Mouse (Mus musculus) testis, adult 2 months (tissue): Measurements from ENCODE around the gene Eml1. TPM values are rescaled to one million over a fixed set of nuclear protein-coding genes. Genes with fewer than 3 reads are reported as not detected.
"Not testable (repeated sequence)": the region's sequence is repeated elsewhere in the genome, so short reads cannot be mapped to it uniquely, and the experiment has no call there.

ENCODE experiments used
- H3K27ac ChIP-seq: fragments of 200-500 bp; 2 replicates; pipeline ENCODE4 v1.5.1; 2012; ENCODE audit warnings: low read depth, low read length; ENCODE audit not compliant: control insufficient read depth, insufficient read depth
- H3K27me3 ChIP-seq: fragments of 200-500 bp; 2 replicates; pipeline ENCODE4 v1.6.1; 2012; ENCODE audit warnings: mild to moderate bottlenecking, low read length, moderate library complexity; ENCODE audit not compliant: control insufficient read depth, insufficient read depth
- H3K36me3 ChIP-seq: fragments of 200-500 bp; 2 replicates; pipeline ENCODE4 v1.6.1; 2012; ENCODE audit warnings: mild to moderate bottlenecking, low read length; ENCODE audit not compliant: control insufficient read depth, insufficient read depth
- H3K4me1 ChIP-seq: fragments of 200-500 bp; 2 replicates; pipeline ENCODE4 v1.6.1; 2012; ENCODE audit warnings: low read length; ENCODE audit not compliant: control insufficient read depth, insufficient read depth
- H3K4me3 ChIP-seq: fragments of 200-500 bp; 2 replicates; pipeline ENCODE4 v1.5.1; 2012; ENCODE audit warnings: low read depth, mild to moderate bottlenecking, low read length, moderate library complexity, mixed read lengths; ENCODE audit not compliant: control insufficient read depth
- CTCF ChIP-seq: fragments of 200-500 bp; IDR thresholded peaks from 2 replicates; pipeline ENCODE4 v1.5.1; 2012; ENCODE audit warnings: low read depth, mild to moderate bottlenecking, inconsistent platforms, low read length, moderate library complexity; ENCODE audit not compliant: control insufficient read depth, insufficient read depth, insufficient replicate concordance
- POLR2A ChIP-seq: fragments of 200-500 bp; IDR thresholded peaks from 2 replicates; pipeline ENCODE4 v1.6.1; 2012; ENCODE audit warnings: low read depth, mild to moderate bottlenecking, inconsistent platforms, low read length, moderate library complexity; ENCODE audit not compliant: control insufficient read depth
- polyA plus RNA-seq: library from polyadenylated mRNA; depleted of rRNA; stranded (reverse); fragments of >200 nt; gene quantifications from 2 replicates; pipeline ENCODE4 v1.2.3, GENCODE M21; 2012

Eml1 gene
- polyA plus RNA-seq, 1 experiment = 4.0 TPM

DNA sequence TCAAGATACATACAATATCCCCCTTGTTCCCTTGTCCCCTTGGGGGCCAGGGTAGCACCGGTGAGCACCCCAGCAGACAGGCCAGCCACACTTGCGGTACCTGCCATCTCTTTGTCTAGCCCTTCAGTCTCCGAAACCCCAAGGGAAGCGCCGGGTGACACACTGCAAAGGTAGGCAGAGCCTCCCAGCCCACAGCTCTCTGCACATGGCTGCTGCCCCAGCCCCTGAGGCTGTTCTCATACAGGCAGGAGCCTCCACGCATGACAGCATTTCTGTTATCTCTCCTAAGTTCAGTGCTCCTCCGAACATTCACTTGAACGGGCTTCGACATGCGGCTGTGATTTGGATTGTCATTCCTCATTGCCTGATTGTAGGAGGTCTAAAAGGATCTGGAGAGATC, 132.3 kb downstream of the Eml1 start:
- Histone ChIP-seq H3K4me3 (no peak overlapping the region), H3K27ac (no peak overlapping the region), H3K4me1 (no peaks in the 10 kb centered on the region), H3K36me3 (no peaks in the 10 kb centered on the region), H3K27me3 (no peaks in the 10 kb centered on the region)
- no peak for TF ChIP-seq POLR2A
- TF ChIP-seq CTCF = no peak

DNA sequence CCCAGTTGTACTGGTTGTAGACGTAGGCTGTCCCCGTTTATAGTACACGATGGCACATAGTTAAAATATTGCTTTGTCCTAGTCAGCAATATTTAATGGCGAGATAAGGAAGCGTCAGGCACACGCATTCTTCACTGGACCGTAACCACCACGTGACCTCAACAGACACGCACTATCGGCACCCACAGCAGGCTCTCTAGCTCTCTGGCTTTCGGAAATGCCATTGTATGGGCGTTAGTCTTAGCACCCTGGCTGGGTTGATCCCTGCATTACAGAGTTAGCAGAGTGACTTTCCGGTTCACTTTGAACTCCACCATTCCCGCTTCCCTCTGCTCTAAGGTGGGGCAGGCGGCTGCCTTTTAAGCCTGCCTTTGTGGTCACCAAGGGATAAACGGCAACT, 132.8 kb downstream of the Eml1 start:
- no peak overlapping the region for H3K4me3 ChIP-seq
- H3K4me1 ChIP-seq = no peaks in the 10 kb centered on the region
- no peaks in the 10 kb centered on the region for H3K27me3 ChIP-seq
- TF ChIP-seq POLR2A = no peak
- no peak for TF ChIP-seq CTCF
- H3K36me3 ChIP-seq = no peaks in the 10 kb centered on the region
- no peak overlapping the region for H3K27ac ChIP-seq

DNA sequence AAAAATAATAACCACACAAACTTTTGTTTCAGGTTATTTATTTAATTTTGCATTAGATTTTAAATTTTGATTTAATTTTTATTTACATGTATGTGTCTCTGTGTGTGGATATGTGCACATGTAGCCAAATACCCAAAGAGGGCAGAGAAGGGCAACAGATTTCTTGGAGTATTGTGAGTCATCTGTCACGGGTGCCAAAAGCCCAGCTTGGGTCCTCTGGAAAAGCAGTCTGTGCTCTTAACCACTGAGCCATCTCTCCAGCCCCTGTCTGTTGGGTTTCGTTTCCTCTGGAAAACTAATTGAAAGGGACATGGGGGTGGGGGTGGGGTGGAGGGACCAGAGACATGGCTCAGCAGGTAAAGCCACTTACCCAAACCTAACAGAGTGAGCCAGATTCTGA, 135.1 kb downstream of the Eml1 start:
- Histone ChIP-seq H3K4me3 (no peak overlapping the region), H3K27me3 (no peaks in the 10 kb centered on the region), H3K36me3 (no peaks in the 10 kb centered on the region), H3K27ac (no peak overlapping the region), H3K4me1 (no peaks in the 10 kb centered on the region)
- no peak for TF ChIP-seq CTCF
- TF ChIP-seq POLR2A = no peak

DNA sequence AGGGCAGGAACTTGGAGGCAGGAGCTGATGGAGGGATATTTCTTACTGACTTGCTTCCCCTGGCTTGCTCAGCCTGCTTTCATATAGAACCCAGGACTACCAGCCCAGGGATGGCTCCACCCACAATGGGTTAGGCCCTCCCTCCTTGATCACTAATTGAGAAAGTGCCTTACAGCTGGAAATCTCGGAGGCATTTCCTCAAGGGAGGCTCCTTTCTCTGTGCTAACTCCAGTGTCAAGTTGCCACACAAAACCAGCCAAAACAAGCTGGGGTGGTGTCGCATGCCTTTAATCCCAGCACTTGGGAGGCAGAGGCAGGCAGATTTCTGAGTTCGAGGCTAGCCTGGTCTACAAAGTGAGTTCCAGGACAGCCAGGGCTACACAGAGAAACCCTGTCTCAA, 136.3 kb downstream of the Eml1 start:
- H3K27me3 ChIP-seq, H3K4me1 ChIP-seq, H3K36me3 ChIP-seq, H3K4me3 ChIP-seq, H3K27ac ChIP-seq: not testable (repeated sequence)

DNA sequence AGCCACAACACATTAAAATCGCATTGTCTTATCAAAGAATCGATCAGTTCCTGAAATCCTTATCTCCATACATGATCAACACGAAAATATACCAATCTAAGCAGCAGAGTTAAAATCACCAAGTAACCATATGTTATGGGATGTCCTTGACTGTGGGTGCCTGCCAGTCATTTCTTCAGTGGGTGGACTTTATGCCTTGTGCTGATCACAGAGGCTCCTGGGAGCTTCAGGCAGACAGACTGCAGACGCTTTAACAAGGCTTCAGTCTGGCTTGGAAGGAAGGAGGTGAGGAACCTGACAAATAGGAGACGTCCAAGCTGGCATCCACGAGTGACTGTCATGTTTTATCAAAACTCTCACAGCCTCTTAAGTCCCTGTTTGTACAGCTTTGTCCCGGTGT, 139.8 kb downstream of the Eml1 start:
- H3K27ac ChIP-seq = no peak overlapping the region
- TF ChIP-seq CTCF (no peak), POLR2A (no peak)
- peaks cover under 1% of the 10 kb centered on the region; the same call in 1 of the 2 replicates for H3K4me1 ChIP-seq
- no peaks in the 10 kb centered on the region for H3K36me3 ChIP-seq
- H3K27me3 ChIP-seq = no peaks in the 10 kb centered on the region
- no peak overlapping the region for H3K4me3 ChIP-seq

DNA sequence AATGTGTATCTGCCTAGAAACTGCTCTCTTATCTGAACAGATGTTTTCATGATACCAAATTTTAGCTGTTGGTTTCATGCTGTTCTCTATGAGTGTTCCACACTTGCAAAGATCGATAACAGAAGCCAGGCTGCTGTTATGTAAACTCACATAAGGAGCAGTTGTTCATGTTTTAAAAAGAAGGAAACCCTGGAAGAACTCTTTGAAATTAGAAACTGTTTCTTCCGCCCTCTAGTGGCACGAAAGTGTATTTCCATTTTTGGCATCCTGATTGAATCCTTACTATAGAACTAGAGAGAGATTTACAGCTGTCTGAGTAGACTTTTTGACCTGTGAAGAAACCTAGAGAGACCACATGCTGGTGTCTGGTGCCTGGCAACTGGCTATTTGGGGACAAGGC, 140.3 kb downstream of the Eml1 start:
- no peak overlapping the region for H3K4me3 ChIP-seq
- no peaks in the 10 kb centered on the region for H3K36me3 ChIP-seq
- H3K4me1 ChIP-seq = peaks cover 4% of the 10 kb centered on the region
- H3K27me3 ChIP-seq = no peaks in the 10 kb centered on the region
- TF ChIP-seq POLR2A = no peak
- no peak; the same call in 1 of the 2 replicates for TF ChIP-seq CTCF
- no peak overlapping the region for H3K27ac ChIP-seq

DNA sequence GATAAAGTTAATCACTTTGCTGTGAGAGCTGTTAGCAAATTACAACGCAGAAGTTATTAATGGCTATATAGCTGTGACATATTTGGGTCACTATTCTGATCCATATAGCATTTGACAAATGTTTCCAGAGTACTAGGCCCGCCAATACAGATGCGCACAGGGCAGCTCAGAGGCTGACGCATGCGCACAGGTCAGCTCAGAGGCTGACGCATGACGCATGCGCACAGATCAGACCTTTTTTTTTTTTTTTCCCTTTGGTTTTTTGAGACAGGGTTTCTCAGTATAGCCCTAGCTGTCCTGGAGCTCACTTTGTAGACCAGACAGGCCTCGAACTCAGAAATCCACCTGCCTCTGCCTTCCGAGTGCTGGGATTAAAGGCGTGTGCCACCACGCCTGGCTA, 144.7 kb downstream of the Eml1 start:
- H3K4me3 ChIP-seq = peak overlapping the region; percentile 71
- no peak overlapping the region for H3K27ac ChIP-seq
- TF ChIP-seq POLR2A = no peak
- no peaks in the 10 kb centered on the region for H3K36me3 ChIP-seq
- peaks cover 8% of the 10 kb centered on the region for H3K4me1 ChIP-seq
- no peaks in the 10 kb centered on the region for H3K27me3 ChIP-seq

DNA sequence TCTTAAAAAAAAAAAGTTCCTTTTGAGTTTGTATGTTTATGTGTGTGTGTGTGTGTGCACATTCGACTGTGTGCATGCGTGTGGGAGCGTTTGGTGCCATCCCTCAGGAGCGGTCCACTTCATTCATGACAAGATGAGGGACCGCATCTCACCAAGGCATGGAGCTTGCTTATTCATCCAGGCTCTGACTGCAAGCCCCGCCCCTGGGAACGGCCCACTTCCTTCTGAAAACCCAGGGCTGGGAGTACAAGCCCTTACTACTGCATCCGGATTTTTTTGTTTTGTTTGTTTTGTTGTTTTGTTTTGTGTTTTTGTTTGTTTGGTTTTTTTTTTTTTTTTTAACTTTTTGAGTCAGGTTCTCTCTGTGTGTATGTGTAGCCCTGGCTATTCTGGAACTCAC, 148.6 kb downstream of the Eml1 start:
- Histone ChIP-seq H3K4me3 (no peak overlapping the region), H3K36me3 (no peaks in the 10 kb centered on the region), H3K27me3 (no peaks in the 10 kb centered on the region), H3K27ac (no peak overlapping the region), H3K4me1 (peaks cover 8% of the 10 kb centered on the region)
- TF ChIP-seq POLR2A = no peak
- TF ChIP-seq CTCF = no peak

DNA sequence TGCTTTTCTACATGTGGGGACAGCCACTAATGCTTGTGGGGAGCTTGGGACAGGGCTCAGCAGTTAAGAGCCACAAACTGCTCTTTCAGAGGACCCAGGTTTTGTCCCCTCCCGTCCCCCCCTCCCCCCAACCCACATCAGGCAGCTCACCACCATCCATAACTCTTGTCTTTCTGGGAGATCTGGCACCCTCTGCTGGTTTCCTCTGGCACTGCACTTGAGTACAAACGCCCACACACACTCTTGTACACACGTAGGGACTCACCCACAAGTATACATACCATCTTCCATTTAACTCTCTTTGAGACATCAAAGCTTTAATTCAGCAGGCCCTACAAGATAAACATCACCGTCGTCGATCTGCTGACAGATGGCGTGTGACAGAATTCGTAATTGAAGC, 158.5 kb downstream of the Eml1 start:
- no peak overlapping the region for H3K4me3 ChIP-seq
- no peaks in the 10 kb centered on the region for H3K4me1 ChIP-seq
- TF ChIP-seq CTCF (peak; percentile 63; the same call in 1 of the 2 replicates), POLR2A (no peak)
- H3K27ac ChIP-seq = no peak overlapping the region
- no peaks in the 10 kb centered on the region for H3K27me3 ChIP-seq
- no peaks in the 10 kb centered on the region for H3K36me3 ChIP-seq
